Mouse (Mus musculus): ENCODE data around the gene Dpagt1.
"Not testable (repeated sequence)": the region's sequence is repeated elsewhere in the genome, so short reads cannot be mapped to it uniquely, and the experiment has no call there.

Gene Dpagt1

DNA sequence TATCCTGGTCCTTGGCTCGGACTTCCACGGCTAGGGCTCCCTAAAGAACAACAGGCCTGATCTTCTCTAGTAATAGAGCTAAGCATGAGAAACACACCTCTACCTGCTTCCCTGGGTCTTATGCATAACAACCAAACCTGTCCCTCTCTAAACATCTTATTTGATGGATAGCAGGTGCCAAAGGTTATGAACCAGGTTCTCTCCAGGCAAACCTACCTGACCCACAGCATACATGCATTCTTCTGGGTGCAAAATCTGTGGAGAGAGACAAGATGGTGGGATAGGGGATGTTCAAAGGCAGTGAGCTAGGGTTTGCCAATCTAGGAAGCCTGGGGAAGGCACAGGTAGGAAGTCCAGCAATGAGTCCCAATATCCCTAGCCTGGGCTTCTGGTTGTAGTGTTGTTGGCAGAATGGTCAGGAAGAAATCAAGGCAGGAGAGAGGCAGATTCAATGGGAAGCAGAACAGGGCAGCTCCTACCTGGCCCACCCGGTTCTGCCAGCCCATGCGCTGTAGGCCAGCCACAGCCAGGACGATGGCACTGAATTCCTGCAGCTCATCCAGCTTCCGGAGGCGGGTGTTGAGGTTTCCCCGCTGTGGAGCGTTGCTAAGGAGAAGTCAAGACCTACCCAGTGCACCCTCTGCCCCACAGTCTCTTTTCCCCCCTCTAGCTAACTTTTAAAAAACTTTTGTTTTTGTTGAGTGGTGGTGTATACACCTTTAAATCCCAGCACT is 11.8 kb downstream of the Dpagt1 start:
- DNase-seq (ENCODE audit: low spot score in 2 of 2): no peak

DNA sequence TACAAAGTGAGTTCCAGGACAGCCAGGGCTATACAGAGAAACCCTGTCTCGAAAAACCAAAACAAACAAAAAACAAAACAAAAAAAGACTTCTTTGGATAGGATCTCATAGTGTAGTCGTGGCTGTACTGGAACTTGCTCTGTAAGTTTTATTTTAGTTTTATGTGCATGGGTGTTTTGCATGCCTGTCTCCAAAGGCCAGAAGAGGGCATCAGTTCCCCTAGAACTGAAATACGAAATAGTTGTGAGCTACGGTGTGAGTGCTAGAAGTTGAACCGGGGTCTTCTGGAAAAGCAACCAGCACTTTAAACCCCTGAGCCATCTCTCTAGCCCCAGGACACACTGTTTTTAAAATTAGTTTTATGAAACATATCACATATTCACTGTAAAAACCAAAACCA is 12.8 kb downstream of the Dpagt1 start:
- DNase-seq (ENCODE audit: low spot score in 2 of 2): no peak

- DNase-seq (ENCODE audit: low spot score in 2 of 2): no peak
Observed at GRCm38 (mm10) chr9:44341487-44341886, 15.7 kb downstream of the Dpagt1 start.

- no peak for DNase-seq (ENCODE audit: low spot score in 2 of 2)
Observed at GRCm38 (mm10) chr9:44342173-44342572, 16.4 kb downstream of the Dpagt1 start.

- DNase-seq (ENCODE audit: low spot score in 2 of 2): no peak
Observed at GRCm38 (mm10) chr9:44342605-44343004, 16.8 kb downstream of the Dpagt1 start.

DNA sequence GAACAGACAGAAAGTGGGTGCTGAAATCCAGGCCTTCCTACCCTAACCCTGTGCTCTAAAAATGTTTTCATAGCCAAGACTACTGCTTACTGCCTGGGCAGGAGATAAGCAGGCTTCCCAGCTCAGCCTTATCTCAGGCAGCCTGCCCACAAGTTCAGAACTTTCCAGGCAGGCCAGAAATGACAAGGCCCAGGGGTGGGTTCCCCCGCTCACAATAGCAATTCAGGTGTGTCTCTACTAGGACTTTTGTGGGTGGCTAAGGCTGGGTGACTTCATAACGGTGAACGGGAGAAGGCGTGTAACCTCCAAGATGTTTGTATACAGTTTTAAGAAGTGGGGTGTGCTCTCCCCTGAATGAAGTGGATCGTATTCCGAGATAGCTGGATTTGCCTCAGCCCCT is 17.5 kb downstream of the Dpagt1 start:
- no peak for DNase-seq (ENCODE audit: low spot score in 2 of 2)

DNA sequence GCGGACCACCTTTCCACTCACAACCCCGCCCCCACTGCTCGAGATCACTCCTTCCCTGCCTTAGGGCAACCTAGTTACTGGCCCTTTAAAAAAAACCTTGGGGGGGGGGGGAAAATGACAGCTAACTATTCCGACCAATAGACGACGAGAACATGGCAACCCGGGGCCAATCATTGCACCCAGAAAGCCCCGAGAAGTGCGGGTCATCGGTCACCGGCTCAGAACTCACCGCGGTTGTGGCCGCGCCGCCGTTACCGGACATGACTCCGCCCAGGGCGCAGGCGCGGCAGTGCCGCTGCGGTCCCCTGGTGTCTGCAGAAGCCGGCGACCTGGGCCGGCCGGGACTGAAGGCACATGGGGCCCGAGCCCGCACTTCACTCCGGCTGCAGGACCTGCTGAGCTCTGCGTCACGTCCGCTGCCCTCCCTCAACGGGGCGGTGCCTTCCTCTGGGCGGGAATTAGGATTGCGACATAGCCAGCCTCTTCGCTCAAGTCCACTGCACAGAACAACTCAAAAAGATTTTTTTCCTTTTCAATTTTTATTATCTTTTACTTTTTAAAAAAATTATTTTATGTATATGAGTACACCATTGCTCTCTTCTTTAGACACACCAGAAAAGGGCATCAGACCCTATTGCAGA is 18.1 kb downstream of the Dpagt1 start, which contains the start of gene Hmbs:
Hmbs (minus strand) TSS at position 448 of the 641 bp plus-strand sequence.
- peak; percentile 61 to 82 for DNase-seq (ENCODE audit: low spot score in 2 of 2)

- DNase-seq (ENCODE audit: low spot score in 2 of 2): no peak
Observed at GRCm38 (mm10) chr9:44345570-44346433, 20.0 kb downstream of the Dpagt1 start.

DNA sequence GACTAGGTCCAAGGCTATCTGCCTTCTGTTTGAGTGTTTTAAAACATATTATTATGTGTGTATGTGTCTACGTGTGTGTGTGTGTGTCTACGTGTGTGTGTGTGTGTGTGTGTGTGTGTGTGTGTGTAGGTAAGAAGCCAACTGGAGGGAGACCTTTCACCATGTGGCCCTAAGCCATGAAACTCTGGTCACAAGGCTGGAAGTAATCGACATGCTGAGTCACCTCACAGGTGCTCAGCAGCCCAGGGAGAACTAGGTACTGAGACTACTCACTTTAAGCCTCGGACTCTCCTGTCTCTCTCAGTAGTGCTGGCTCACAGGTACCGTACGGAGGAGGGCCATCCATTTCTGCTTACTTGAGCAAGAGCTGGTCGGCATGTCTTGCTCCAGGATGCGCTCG is 21.3 kb downstream of the Dpagt1 start:
- DNase-seq (ENCODE audit: low spot score in 2 of 2): no peak

- DNase-seq (ENCODE audit: low spot score in 2 of 2): no peak
Observed at GRCm38 (mm10) chr9:44347621-44348020, 21.8 kb downstream of the Dpagt1 start.

DNA sequence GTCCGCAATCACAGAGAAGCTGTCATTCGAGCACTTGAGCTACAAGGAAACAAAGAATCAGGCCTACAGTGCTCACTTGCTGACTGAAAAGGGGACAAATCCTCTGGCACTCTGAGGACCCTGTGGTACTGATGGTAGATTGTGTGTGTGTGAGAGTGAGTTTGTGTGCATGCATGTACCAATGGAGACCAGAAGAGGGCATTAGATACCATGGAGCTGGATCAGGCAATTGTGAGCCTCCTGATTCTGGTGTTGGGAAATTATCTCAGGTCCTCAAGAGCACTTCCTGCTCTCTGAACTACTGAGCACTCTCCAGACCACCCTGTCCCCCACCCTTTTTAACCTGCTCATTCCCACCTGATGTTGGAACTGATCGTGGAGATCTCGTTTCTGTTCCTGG is 22.7 kb downstream of the Dpagt1 start:
- no peak for DNase-seq (ENCODE audit: low spot score in 2 of 2)

DNA sequence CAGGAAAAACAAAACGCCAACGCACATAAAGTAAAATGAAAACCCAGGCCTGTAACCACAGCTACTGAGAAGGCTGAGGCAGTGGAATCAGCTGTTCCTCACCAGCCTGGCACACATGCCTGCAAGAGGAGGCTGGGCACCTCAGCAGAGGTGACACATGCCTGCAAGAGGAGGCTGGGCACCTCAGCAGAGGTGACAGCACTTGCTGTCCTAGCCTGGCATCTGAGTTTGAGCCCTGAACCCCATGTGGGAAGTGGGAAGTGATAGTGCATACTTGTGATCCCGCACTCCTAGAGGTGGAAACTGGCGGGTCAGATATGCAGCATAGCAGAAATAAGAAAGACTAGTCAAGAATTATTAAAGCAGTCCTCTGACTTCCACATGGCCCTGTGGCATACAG is 25.6 kb downstream of the Dpagt1 start:
- DNase-seq (ENCODE audit: low spot score in 2 of 2): no peak

GRCm38 (mm10) chr9:44352337-44352736 is 26.5 kb downstream of the Dpagt1 start:
- DNase-seq (ENCODE audit: low spot score in 2 of 2): no peak

DNA sequence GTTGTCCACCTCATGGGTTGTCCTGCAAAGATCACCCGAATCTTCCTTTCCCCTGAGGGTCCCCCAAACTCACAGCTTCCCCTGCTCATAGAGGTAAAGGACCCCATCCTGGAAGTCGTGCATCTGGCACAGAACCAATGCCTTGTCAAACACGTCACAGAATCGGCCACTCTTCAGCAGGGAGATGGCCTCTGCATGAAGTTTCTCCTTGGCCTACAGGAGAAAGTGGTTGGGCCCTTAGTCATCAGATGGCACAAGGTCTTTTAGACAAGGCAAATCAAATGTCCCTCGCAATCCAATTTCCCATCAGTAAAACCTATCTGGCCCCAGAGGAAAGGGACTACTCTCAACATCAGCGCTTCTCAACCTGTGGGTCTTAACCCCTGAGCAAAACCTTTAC is 27.3 kb downstream of the Dpagt1 start:
- DNase-seq (ENCODE audit: low spot score in 2 of 2): no peak

DNA sequence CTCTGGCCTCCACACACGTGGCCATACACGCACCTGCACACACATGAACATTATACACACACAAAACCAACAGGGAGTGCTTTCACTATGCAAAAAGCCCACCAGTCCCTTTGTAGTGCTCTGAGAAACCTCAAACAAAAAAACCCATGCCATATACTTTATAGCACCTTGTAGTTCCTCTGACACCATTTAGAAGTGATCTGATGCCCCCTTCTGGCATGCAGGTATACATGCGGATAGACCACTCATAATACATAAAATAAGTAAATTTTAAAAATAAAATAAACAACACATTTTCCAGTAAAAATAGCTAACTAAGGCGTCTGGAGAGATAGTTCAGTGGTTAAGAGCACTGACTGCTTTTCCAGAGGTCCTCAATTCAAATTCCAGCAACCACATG is 31.4 kb downstream of the Dpagt1 start:
- DNase-seq (ENCODE audit: low spot score in 2 of 2): no peak

DNA sequence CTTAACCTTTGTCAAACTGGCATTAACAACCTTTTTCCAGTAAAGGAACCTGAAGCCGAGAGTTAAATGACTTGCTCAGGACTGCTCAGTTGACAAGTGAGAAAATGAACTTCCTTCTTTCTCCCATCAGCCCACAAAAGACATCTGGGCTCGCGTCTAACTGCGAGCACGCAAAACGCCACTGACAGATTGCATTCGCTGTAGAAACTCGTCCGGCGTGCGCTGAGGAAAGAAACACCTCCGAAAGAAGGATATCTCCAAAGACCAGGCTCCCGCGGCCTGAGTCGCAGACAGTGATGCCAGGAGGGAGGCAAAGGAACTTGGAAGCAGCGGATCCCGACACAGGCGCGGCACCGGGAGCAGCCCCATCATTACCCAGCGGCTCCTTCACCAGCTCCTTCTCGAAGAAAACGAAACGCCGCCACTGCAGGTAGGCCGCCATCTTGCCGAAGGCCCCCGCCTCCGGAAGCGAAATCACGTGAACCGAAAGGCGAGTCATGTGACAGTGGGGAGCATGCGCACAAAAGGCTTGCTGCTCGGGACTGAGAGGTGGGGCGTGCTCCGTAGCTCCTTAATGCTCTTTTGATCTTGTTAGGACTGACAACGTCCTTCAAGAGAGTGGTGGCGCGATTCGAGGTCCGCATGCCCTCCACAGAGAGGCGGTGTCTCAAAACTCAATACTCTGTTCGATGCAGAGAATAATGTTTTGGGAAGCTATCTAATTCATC is 35.5 kb downstream of the Dpagt1 start, which contains the start of gene Vps11:
Vps11 (minus strand) TSS at position 481 of the 728 bp plus-strand sequence.
- peak; percentile 89 to 95 for DNase-seq (ENCODE audit: low spot score in 2 of 2)

DNA sequence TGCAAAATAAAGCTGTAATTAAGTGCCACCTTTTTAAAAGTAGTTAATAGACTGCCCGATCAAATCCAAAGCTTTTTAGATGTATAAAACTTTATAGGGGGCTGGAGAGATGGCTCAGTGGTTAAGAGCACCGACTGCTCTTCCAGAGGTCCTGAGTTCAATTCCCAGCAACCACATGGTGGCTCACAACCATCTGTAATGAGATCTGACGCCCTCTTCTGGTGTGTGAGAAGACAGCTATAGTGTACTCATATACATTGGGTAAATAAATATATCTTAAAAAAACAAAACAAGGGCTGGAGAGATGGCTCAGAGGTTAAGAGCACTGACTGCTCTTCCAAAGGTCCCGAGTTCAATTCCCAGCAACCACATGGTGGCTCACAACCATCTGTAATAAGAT is 36.1 kb downstream of the Dpagt1 start:
- not testable (repeated sequence) for DNase-seq (ENCODE audit: low spot score in 2 of 2)

GRCm38 (mm10) chr9:44364480-44364879 is 38.7 kb downstream of the Dpagt1 start:
- no peak for DNase-seq (ENCODE audit: low spot score in 2 of 2)

DNA sequence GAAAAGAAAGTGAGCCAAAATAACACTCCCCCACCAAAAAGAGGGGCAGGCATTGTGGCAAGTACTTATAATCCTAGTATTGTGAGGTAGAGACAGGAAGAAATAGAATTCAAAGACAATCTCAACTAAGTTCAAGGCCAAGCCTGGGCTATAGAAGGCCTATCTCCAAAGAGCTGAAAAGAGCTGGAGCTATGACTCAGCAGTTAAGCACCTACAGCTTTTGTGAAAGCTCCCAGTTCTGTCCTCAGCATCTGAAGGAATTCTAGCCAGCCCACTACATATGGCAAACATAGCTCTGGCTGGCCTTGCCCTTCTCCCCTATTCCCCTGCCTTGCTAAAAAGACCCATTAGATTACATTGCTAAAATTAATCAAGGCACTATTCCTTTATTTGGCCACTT is 47.6 kb downstream of the Dpagt1 start:
- DNase-seq (ENCODE audit: low spot score in 2 of 2): no peak

DNA sequence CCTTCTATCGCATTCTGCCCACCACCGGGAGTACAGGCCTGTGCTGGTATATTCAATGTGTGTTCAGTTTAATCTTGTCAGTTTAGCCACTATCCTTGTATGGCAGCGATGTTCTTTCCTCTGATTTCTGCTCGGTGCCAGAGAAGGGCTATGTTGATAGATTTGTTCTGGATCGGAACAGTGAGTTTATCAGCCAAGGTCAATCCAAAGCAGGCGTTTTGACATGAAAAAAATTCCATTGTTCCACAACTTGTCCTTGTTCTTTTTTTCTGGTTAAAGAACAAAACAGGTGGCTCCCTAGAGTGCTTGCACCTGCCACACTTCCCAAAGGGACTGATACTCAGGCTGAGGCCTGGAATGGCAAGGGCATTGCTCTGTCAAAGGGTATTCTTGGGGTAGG is 50.3 kb downstream of the Dpagt1 start:
- DNase-seq (ENCODE audit: low spot score in 2 of 2): no peak

DNA sequence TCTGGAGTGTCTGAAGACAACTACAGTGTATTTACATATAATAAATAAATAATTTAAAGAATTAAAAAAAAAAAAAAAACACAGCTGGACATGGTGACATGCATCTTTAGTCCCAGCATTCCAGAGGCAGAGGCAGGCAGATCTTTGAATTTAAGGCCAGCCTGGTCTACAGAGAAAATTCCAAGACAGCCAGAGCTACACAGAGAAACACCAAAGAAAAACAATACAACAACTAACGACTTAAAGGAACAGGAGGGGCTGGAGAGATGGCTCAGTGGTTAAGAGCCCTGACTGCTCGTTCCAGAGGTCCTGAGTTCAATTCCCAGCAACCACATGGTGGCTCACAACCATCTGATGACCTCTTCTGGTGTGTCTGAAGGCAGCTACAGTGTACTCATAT is 51.5 kb downstream of the Dpagt1 start:
- not testable (repeated sequence) for DNase-seq (ENCODE audit: low spot score in 2 of 2)
